Mouse (Mus musculus) stomach, embryonic 15.5 days (tissue): ENCODE measurements around the gene Kcnc2. TPM values are rescaled to one million over a fixed set of nuclear protein-coding genes. Genes with fewer than 3 reads are reported as not detected.

Experiments used
- ATAC-seq: fragments of 200-750 bp; cut with Nextera tagmentation; 2 replicates; pipeline ENCODE4 v1.8.0; 2017; ENCODE audit warnings: low read depth, moderate number of reproducible peaks, moderate TSS enrichment; ENCODE audit not compliant: insufficient read depth, low FRiP score
- H3K27ac ChIP-seq: fragments of 300-500 bp; sonication (generic); 2 replicates; pipeline ENCODE4 v1.5.1; 2015; ENCODE audit warnings: mild to moderate bottlenecking, inconsistent platforms
- H3K27me3 ChIP-seq: fragments of 300-500 bp; sonication (generic); replicated peaks from 2 replicates; pipeline ENCODE4 v1.6.1; 2015; ENCODE audit warnings: inconsistent platforms
- H3K36me3 ChIP-seq: fragments of 300-500 bp; sonication (generic); 2 replicates; pipeline ENCODE4 v1.6.1; 2015; ENCODE audit warnings: inconsistent platforms
- H3K4me1 ChIP-seq: fragments of 300-500 bp; sonication (generic); 2 replicates; pipeline ENCODE4 v1.6.1; 2015; ENCODE audit warnings: inconsistent platforms
- H3K4me2 ChIP-seq: fragments of 300-500 bp; sonication (generic); 2 replicates; pipeline ENCODE4 v1.6.1; 2015; ENCODE audit warnings: mild to moderate bottlenecking, inconsistent platforms
- H3K4me3 ChIP-seq: fragments of 300-500 bp; sonication (generic); replicated peaks from 2 replicates; pipeline ENCODE4 v1.5.1; 2015; ENCODE audit warnings: inconsistent platforms
- H3K9ac ChIP-seq: fragments of 300-500 bp; sonication (generic); 2 replicates; pipeline ENCODE4 v1.6.1; 2015; ENCODE audit warnings: inconsistent platforms
- H3K9me3 ChIP-seq: fragments of 300-500 bp; sonication (generic); 2 replicates; pipeline ENCODE4 v1.6.1; 2016; ENCODE audit warnings: inconsistent platforms
- WGBS: fragments of 180-500 bp; shearing (Covaris S2); methylation state at CpG from one replicate; pipeline ENCODE4 v1.1.7; 2015; 5-methylcytosine and 5-hydroxymethylcytosine counted together
- polyA plus RNA-seq: library from polyadenylated mRNA; unstranded; fragments of >200 nt; fragmentation: Nextera tagmentation; extraction: Ambion mirVana; gene quantifications from 2 replicates; pipeline ENCODE4 v1.2.1, GENCODE M21; 2015

The Kcnc2 gene
- polyA plus RNA-seq, 1 experiment from 2014 or later: 0.71 TPM

- Histone ChIP-seq H3K4me2 (no peak overlapping the region), H3K9me3 (no peaks in the 10 kb centered on the region), H3K4me1 (no peaks in the 10 kb centered on the region), H3K27ac (no peak overlapping the region), H3K36me3 (no peaks in the 10 kb centered on the region), H3K27me3 (no peaks in the 10 kb centered on the region), H3K9ac (no peak overlapping the region), H3K4me3 (no peak overlapping the region)
- no peak for ATAC-seq
Measured at GRCm38 (mm10) chr10:112485819-112486218, 214.9 kb downstream of the Kcnc2 start.

GRCm38 (mm10) chr10:112488751-112489150 is 217.8 kb downstream of the Kcnc2 start:
- no peak overlapping the region for H3K4me2 ChIP-seq
- 75% methylated on average over 4 of the region's 4 CpGs for WGBS
- no peaks in the 10 kb centered on the region for H3K4me1 ChIP-seq
- no peak overlapping the region for H3K4me3 ChIP-seq
- no peak overlapping the region for H3K9ac ChIP-seq
- no peaks in the 10 kb centered on the region for H3K9me3 ChIP-seq
- H3K36me3 ChIP-seq: no peaks in the 10 kb centered on the region
- H3K27me3 ChIP-seq: no peaks in the 10 kb centered on the region
- no peak for ATAC-seq
- no peak overlapping the region for H3K27ac ChIP-seq

Other genes starting within 250 kb of the Kcnc2 start
- not detected in 2 replicates for gene Glipr1l1, start 210.9 kb upstream of the Kcnc2 start, polyA plus RNA-seq
- not detected in 2 replicates for gene Glipr1l2, start 187.8 kb upstream of the Kcnc2 start, polyA plus RNA-seq
- gene Glipr1l3, start 110.8 kb upstream of the Kcnc2 start, polyA plus RNA-seq: not detected in 2 replicates
- 0.24 and 0.27 TPM in 2 replicates for gene Caps2, start 107.5 kb upstream of the Kcnc2 start, polyA plus RNA-seq